21 mouse cellular contexts compared by ENCODE assay signal in the genomic region with DNA sequence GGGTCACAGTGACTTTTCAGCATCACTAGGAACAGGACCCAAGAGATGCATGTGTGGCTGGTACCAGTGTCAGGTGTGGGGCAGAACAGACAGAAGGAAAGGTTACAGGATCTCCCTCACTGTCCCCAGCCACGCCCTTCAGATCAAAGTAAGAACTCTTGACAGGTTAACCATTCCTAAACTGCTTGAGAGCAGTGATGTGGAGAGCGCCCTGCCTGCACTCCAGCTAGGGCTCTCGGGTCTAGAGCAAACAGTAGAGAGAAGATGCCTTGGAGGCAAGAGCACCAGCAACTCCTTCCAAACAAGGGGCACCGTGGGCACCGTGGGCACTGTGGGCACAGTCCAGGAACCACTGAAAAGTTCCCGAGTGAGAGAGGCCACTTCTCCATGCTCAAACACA. TPM values are rescaled to one million over a fixed set of nuclear protein-coding genes. Genes with fewer than 3 reads are reported as not detected.
DNase-seq lines count a peak whose midpoint lies in the region; ATAC-seq and TF ChIP-seq lines count a peak whose summit lies in the region.
"Had no signal": no experiment of that assay in that cellular context is flagged by ENCODE, and none has a peak within 500 bp of the region (broad histone marks: within the 10 kb centered on the region; RNA-seq: fewer than 3 reads in every experiment).

No protein-coding gene starts in this region.

- no peaks in the 10 kb centered on the region for H3K9me3 ChIP-seq in midbrain, embryonic 13.5 days
- H3K9me3 ChIP-seq: heart, embryonic 13.5 days; limb, embryonic 10.5 days; midbrain, embryonic 12.5 days had no signal

- H3K9ac ChIP-seq in midbrain, embryonic 13.5 days (replicated peaks) = no peak overlapping the region
- H3K9ac ChIP-seq: heart, embryonic 13.5 days; midbrain, embryonic 12.5 days had no signal

- WGBS in lung, adult 2 months = 63% methylated on average over 6 of the region's 6 CpGs
- 91% methylated on average over 6 of the region's 6 CpGs for WGBS in midbrain, embryonic 13.5 days

- no peak for TF ChIP-seq CTCF in lung, adult 2 months (IDR thresholded peaks at IDR 0.05; ENCODE audit: insufficient read depth, low read length)

- no peaks in the 10 kb centered on the region for H3K4me1 ChIP-seq in lung, adult 2 months (ENCODE audit: control insufficient read depth, insufficient read depth, low read length)
- no peaks in the 10 kb centered on the region for H3K4me1 ChIP-seq in midbrain, embryonic 13.5 days (replicated peaks)
- H3K4me1 ChIP-seq: midbrain, embryonic 12.5 days had no signal

- DNase-seq in kidney, postnatal 14 days = peak; percentile 34
- no peak for DNase-seq in kidney, adult 18-20 months
- peak; percentile 57 to 65 for DNase-seq in lung, adult 18-20 months
- no peak for DNase-seq in lung, adult 2 months
- DNase-seq in lung, postnatal 25 days (ENCODE audit: low spot score) = peak; percentile 61
- DNase-seq in ovary, postnatal 36 days (ENCODE audit: low spot score) = no peak
- DNase-seq: adrenal gland, postnatal 25 days; cerebellum, adult 11-12 months; cerebellum, postnatal 14 days; gastrocnemius, postnatal 25 days; heart, adult 2 months; heart, postnatal 14 days; right cerebral cortex, postnatal 25 days; spleen, adult 18-20 months had no signal

- no peaks in the 10 kb centered on the region for H3K27me3 ChIP-seq in midbrain, embryonic 13.5 days
- H3K27me3 ChIP-seq: heart, embryonic 13.5 days; midbrain, embryonic 12.5 days had no signal

- H3K4me3 ChIP-seq in lung, adult 2 months (replicated peaks; ENCODE audit: extremely low read depth, low read depth, low read length) = no peak overlapping the region
- no peak overlapping the region for H3K4me3 ChIP-seq in midbrain, embryonic 13.5 days (replicated peaks)
- H3K4me3 ChIP-seq: heart, adult 2 months; heart, embryonic 13.5 days; layer of hippocampus, adult 2 months; limb, embryonic 10.5 days; midbrain, embryonic 12.5 days had no signal

- H3K4me2 ChIP-seq in midbrain, embryonic 13.5 days (replicated peaks) = no peak overlapping the region
- H3K4me2 ChIP-seq: heart, embryonic 13.5 days; midbrain, embryonic 12.5 days had no signal

- no peak overlapping the region for H3K27ac ChIP-seq in midbrain, embryonic 13.5 days
- H3K27ac ChIP-seq: heart, adult 2 months; heart, embryonic 13.5 days; hindbrain, postnatal 0 days; layer of hippocampus, adult 2 months; limb, embryonic 10.5 days; midbrain, embryonic 12.5 days had no signal

- peaks cover 86% of the 10 kb centered on the region for H3K36me3 ChIP-seq in midbrain, embryonic 13.5 days

- no peak for ATAC-seq in midbrain, embryonic 13.5 days
- ATAC-seq: hindbrain, postnatal 0 days; intestine, postnatal 0 days had no signal

- TF ChIP-seq POLR2A in lung, adult 2 months (IDR thresholded peaks at IDR 0.05; ENCODE audit: borderline replicate concordance, extremely low read depth, low read depth, low read length) = no peak

RNA-seq across cellular contexts. Expression of a gene that starts 32.3 kb away (rescaled TPM):
- 55.1 and 60.5 TPM in 2 replicates for polyA plus RNA-seq in lung, adult 2 months (2012; rRNA removed)
- polyA plus RNA-seq in midbrain, embryonic 13.5 days (2015; fragmentation: Nextera tagmentation; extraction: Ambion mirVana) = 49.8 TPM in 2 replicates

Comparison
In these comparisons a context has a peak if more than half of its experiments do, and no peak if none do; other contexts are left out.
1. DNase-seq: peak in kidney, postnatal 14 days (single experiment), lung, adult 18-20 months (2 of 2) and lung, postnatal 25 days (single experiment); none in kidney, adult 18-20 months (single experiment), lung, adult 2 months (single experiment) and ovary, postnatal 36 days (single experiment).